Mouse (Mus musculus) erythroblast, embryonic 14.5 days (primary cell): Measurements from ENCODE around the gene Exoc5.

Source experiments
- GATA1 ChIP-seq: IDR thresholded peaks from 2 replicates; pipeline ENCODE4 v1.6.1; 2012; ENCODE audit warnings: low read length, inconsistent platforms, mixed read lengths
- TAL1 ChIP-seq: IDR thresholded peaks from 3 replicates; pipeline ENCODE4 v1.6.1; 2012; ENCODE audit warnings: low read length, inconsistent platforms, mixed read lengths

DNA sequence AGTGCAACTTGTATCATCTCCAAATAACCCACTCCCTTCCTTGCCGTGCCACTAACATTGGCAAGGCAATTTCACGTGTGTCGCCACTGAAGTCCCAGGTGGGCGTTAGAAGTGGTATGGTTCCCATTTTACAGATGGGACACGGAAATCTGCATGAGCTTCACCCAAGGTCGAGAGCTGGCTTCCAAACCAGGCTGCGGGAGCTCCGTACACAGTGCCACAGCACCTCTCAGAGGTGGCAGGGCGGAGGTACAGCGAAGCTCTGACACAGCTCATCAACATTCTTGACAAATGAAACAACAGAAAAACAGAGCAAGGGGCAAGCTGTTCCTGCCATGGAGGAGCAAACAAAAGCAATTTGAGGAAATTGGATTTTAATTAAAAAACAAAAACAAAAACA lies 80.8 kb downstream of the Exoc5 start:
- no peak for TF ChIP-seq TAL1
- TF ChIP-seq GATA1, result no peak
